Mouse (Mus musculus) liver, embryonic 16.5 days (tissue): ENCODE results near the gene BC100530. TPM values are rescaled to one million over a fixed set of nuclear protein-coding genes. Genes with fewer than 3 reads are reported as not detected.
"Not testable (repeated sequence)": the region's sequence is repeated elsewhere in the genome, so short reads cannot be mapped to it uniquely, and the experiment has no call there.

Source experiments
- ATAC-seq: fragments of 200-750 bp; cut with Nextera tagmentation; 2 replicates; pipeline ENCODE4 v1.8.0; 2017; ENCODE audit warnings: low read depth, mild to moderate bottlenecking, moderate number of reproducible peaks, moderate library complexity
- H3K27ac ChIP-seq: fragments of 300-500 bp; sonication (generic); 2 replicates; pipeline ENCODE4 v1.5.1; 2014; ENCODE audit warnings: mild to moderate bottlenecking, low read length
- H3K27me3 ChIP-seq: fragments of 300-500 bp; sonication (generic); 2 replicates; pipeline ENCODE4 v1.6.1; 2014; ENCODE audit warnings: low read depth, low read length, mixed read lengths; ENCODE audit not compliant: control insufficient read depth, insufficient read depth
- H3K36me3 ChIP-seq: fragments of 300-500 bp; sonication (generic); 2 replicates; pipeline ENCODE4 v1.6.1; 2014; ENCODE audit warnings: mild to moderate bottlenecking; ENCODE audit not compliant: control insufficient read depth, insufficient read depth
- H3K4me1 ChIP-seq: fragments of 300-500 bp; sonication (generic); 2 replicates; pipeline ENCODE4 v1.6.1; 2014; ENCODE audit warnings: low read depth, low read length, mixed read lengths; ENCODE audit not compliant: control insufficient read depth
- H3K4me2 ChIP-seq: fragments of 300-500 bp; sonication (generic); 2 replicates; pipeline ENCODE4 v1.6.1; 2014; ENCODE audit warnings: low read depth, low read length, mixed read lengths
- H3K4me3 ChIP-seq: fragments of 300-500 bp; sonication (generic); 2 replicates; pipeline ENCODE4 v1.5.1; 2014; ENCODE audit warnings: low read depth, mild to moderate bottlenecking, low read length
- H3K9ac ChIP-seq: fragments of 300-500 bp; sonication (generic); 2 replicates; pipeline ENCODE4 v1.6.1; 2014; ENCODE audit warnings: low read depth, low read length
- H3K9me3 ChIP-seq: fragments of 300-500 bp; sonication (generic); replicated peaks from 2 replicates; pipeline ENCODE4 v1.6.1; 2016; ENCODE audit warnings: low read length; ENCODE audit not compliant: control insufficient read depth
- WGBS: fragments of 180-500 bp; shearing (Covaris S2); extraction: QIAGEN DNeasy Blood & Tissue Kit; methylation state at CpG from one replicate; pipeline ENCODE4 v1.1.7; 2014; ENCODE audit not compliant: insufficient replicate concordance; 5-methylcytosine and 5-hydroxymethylcytosine counted together
- polyA plus RNA-seq: library from polyadenylated mRNA; unstranded; fragments of >200 nt; fragmentation: Nextera tagmentation; extraction: Ambion mirVana; gene quantifications from 2 replicates; pipeline ENCODE4 v1.2.1, GENCODE M21; 2015

The BC100530 gene
- 534 and 566 TPM in 2 replicates for polyA plus RNA-seq

- H3K9me3 ChIP-seq, H3K4me2 ChIP-seq, H3K9ac ChIP-seq, H3K36me3 ChIP-seq, H3K27ac ChIP-seq, H3K27me3 ChIP-seq, H3K4me1 ChIP-seq: not testable (repeated sequence)
- 42% methylated on average over 3 of the region's 3 CpGs for WGBS
- H3K4me3 ChIP-seq: 0 out of 2 replicates have a peak within 1 kb of the TSS, but pooled peaks have one; percentile 6
- peak; percentile 16; the same call in 1 of the 2 replicates for ATAC-seq
Observed at GRCm38 (mm10) chr16:36367648-36368047, at the start of gene BC100530. Gene BC100530, minus strand, starts transcription at chr16:36367748.

- Histone ChIP-seq H3K4me1 (no peaks in the 10 kb centered on the region), H3K9me3 (no peaks in the 10 kb centered on the region), H3K9ac (no peak within 1 kb of the TSS), H3K27me3 (no peaks in the 10 kb centered on the region), H3K4me3 (no peak within 1 kb of the TSS), H3K36me3 (no peaks in the 10 kb centered on the region), H3K27ac (no peak within 1 kb of the TSS), H3K4me2 (no peak within 1 kb of the TSS)
- no peak for ATAC-seq
Observed at GRCm38 (mm10) chr16:36408357-36408756, 40.8 kb upstream of the BC100530 start, which contains the start of gene Stfa2. Gene Stfa2, minus strand, starts transcription at chr16:36408457.

GRCm38 (mm10) chr16:36389060-36389459 is 21.5 kb upstream of the BC100530 start:
- WGBS: 29% methylated on average over 4 of the region's 4 CpGs
- H3K4me1 ChIP-seq: no peaks in the 10 kb centered on the region
- no peak for ATAC-seq
- H3K27ac ChIP-seq: no peak overlapping the region
- no peak overlapping the region for H3K4me3 ChIP-seq
- no peaks in the 10 kb centered on the region for H3K9me3 ChIP-seq
- H3K9ac ChIP-seq: no peak overlapping the region
- no peaks in the 10 kb centered on the region for H3K36me3 ChIP-seq
- H3K4me2 ChIP-seq: no peak overlapping the region
- H3K27me3 ChIP-seq: no peaks in the 10 kb centered on the region

- H3K9ac ChIP-seq: no peak overlapping the region
- H3K4me1 ChIP-seq: no peaks in the 10 kb centered on the region
- no peak for ATAC-seq
- 60% methylated on average over 2 of the region's 2 CpGs for WGBS
- no peaks in the 10 kb centered on the region for H3K36me3 ChIP-seq
- no peak overlapping the region for H3K27ac ChIP-seq
- H3K4me3 ChIP-seq: no peak overlapping the region
- H3K9me3 ChIP-seq: no peaks in the 10 kb centered on the region
- H3K27me3 ChIP-seq: no peaks in the 10 kb centered on the region
- no peak overlapping the region for H3K4me2 ChIP-seq
Observed at GRCm38 (mm10) chr16:36337171-36337570, 30.4 kb downstream of the BC100530 start.

GRCm38 (mm10) chr16:36334232-36334631 is 33.3 kb downstream of the BC100530 start, which contains the start of gene BC117090:
Gene BC117090, minus strand, starts transcription at chr16:36334332.
- no peak for ATAC-seq
- Histone ChIP-seq H3K4me2 (no peak within 1 kb of the TSS), H3K27ac (no peak within 1 kb of the TSS), H3K4me1 (no peaks in the 10 kb centered on the region), H3K36me3 (no peaks in the 10 kb centered on the region), H3K9me3 (no peaks in the 10 kb centered on the region), H3K9ac (no peak within 1 kb of the TSS), H3K27me3 (no peaks in the 10 kb centered on the region), H3K4me3 (no peak within 1 kb of the TSS)
- WGBS: 39% methylated on average over 3 of the region's 3 CpGs

- H3K27me3 ChIP-seq: no peaks in the 10 kb centered on the region
- no peak for ATAC-seq
- H3K4me3 ChIP-seq: no peak overlapping the region
- no peak overlapping the region for H3K9ac ChIP-seq
- H3K27ac ChIP-seq: no peak overlapping the region
- H3K4me2 ChIP-seq: no peak overlapping the region
- no peaks in the 10 kb centered on the region for H3K9me3 ChIP-seq
- H3K36me3 ChIP-seq: no peaks in the 10 kb centered on the region
- no peaks in the 10 kb centered on the region for H3K4me1 ChIP-seq
Observed at GRCm38 (mm10) chr16:36319286-36319685, 48.3 kb downstream of the BC100530 start.

- H3K4me2 ChIP-seq, H3K4me1 ChIP-seq, H3K36me3 ChIP-seq, H3K9me3 ChIP-seq, H3K27ac ChIP-seq, H3K27me3 ChIP-seq, H3K4me3 ChIP-seq, H3K9ac ChIP-seq, ATAC-seq: not testable (repeated sequence)
- 49% methylated on average over 6 of the region's 6 CpGs for WGBS
Observed at GRCm38 (mm10) chr16:36316111-36316510, 51.4 kb downstream of the BC100530 start.

Other genes with a start within 250 kb of the BC100530 start
- gene Csta1, start 236.5 kb downstream of the BC100530 start, polyA plus RNA-seq: 0.02 and 0.04 TPM in 2 replicates
- gene Stfa2l1, start 210.9 kb downstream of the BC100530 start, polyA plus RNA-seq: 82.3 and 84.4 TPM in 2 replicates
- 264 and 272 TPM in 2 replicates for gene Gm5483, start 183.5 kb downstream of the BC100530 start, polyA plus RNA-seq
- 6.5 and 9.9 TPM in 2 replicates for gene Gm5416, start 157.3 kb downstream of the BC100530 start, polyA plus RNA-seq
- 29.6 and 30.0 TPM in 2 replicates for gene 2010005H15Rik, start 146.3 kb downstream of the BC100530 start, polyA plus RNA-seq
- gene Stfa1, start 90.8 kb downstream of the BC100530 start, polyA plus RNA-seq: 657 and 688 TPM in 2 replicates
- gene BC117090, start 33.4 kb downstream of the BC100530 start, polyA plus RNA-seq: 3.6 and 3.7 TPM in 2 replicates
- gene Stfa2, start 40.7 kb upstream of the BC100530 start, polyA plus RNA-seq: 45.0 and 53.7 TPM in 2 replicates
- 99.4 and 110 TPM in 2 replicates for gene Stfa3, start 87.6 kb upstream of the BC100530 start, polyA plus RNA-seq
- not detected in 2 replicates for gene Casr, start 194.4 kb upstream of the BC100530 start, polyA plus RNA-seq